Mouse (Mus musculus): Measurements from ENCODE around the gene Myocd. TPM values are rescaled to one million over a fixed set of nuclear protein-coding genes. Genes with fewer than 3 reads are reported as not detected.

The Myocd gene
- under 1 TPM; 0.51 to 0.61 TPM for total RNA-seq (2021)
- long read RNA-seq, experiment 1 = 0 reads
- long read RNA-seq, experiment 2 = 0 reads

- peak in 1 of 2 experiments; percentile 13 for DNase-seq (ENCODE audit: low spot score in 2 of 2)
- intact Hi-C loops (cut with DNase I) = loop anchor here (2.0 to 10.0 kb wide), 2 partner anchors 265 to 409 kb away; no protein-coding TSS in a partner anchor
Measured at GRCm38 (mm10) chr11:65269851-65270473, at the start of gene Myocd. Gene Myocd (minus strand): TSS chr11:65269989.

- DNase-seq (ENCODE audit: low spot score in 2 of 2) = no peak
- intact Hi-C loops (cut with DNase I) = no loop called here
Measured at GRCm38 (mm10) chr11:65303824-65304223, 34.0 kb upstream of the Myocd start.

- intact Hi-C loops (cut with DNase I) = no loop called here
- DNase-seq (ENCODE audit: low spot score in 2 of 2) = no peak
Measured at GRCm38 (mm10) chr11:65294128-65294833, 24.5 kb upstream of the Myocd start.

GRCm38 (mm10) chr11:65292994-65293393, 23.2 kb upstream of the Myocd start:
- DNase-seq (ENCODE audit: low spot score in 2 of 2) = no peak
- intact Hi-C loops (cut with DNase I) = no loop called here

GRCm38 (mm10) chr11:65287706-65288105, 17.9 kb upstream of the Myocd start:
- DNase-seq (ENCODE audit: low spot score in 2 of 2) = no peak
- intact Hi-C loops (cut with DNase I) = no loop called here

- intact Hi-C loops (cut with DNase I) = no loop called here
- no peak for DNase-seq (ENCODE audit: low spot score in 2 of 2)
Measured at GRCm38 (mm10) chr11:65286211-65286610, 16.4 kb upstream of the Myocd start.

- intact Hi-C loops (cut with DNase I) = loop anchor here (10.0 kb wide), 1 partner anchor 259 kb away; no protein-coding TSS in a partner anchor
Measured at GRCm38 (mm10) chr11:65275441-65275840, 5.7 kb upstream of the Myocd start.

GRCm38 (mm10) chr11:65271000-65271399, 1.2 kb upstream of the Myocd start:
- DNase-seq (ENCODE audit: low spot score in 2 of 2) = no peak
- intact Hi-C loops (cut with DNase I) = loop anchor here (10.0 kb wide), 1 partner anchor 264 kb away; no protein-coding TSS in a partner anchor

More at GRCm38 (mm10) chr11:65275441-65275840, 5.7 kb upstream of the Myocd start:
- no peak for DNase-seq (ENCODE audit: low spot score in 2 of 2)

- DNase-seq (ENCODE audit: low spot score in 2 of 2) = peak; percentile 51 to 56
Measured at GRCm38 (mm10) chr11:65268310-65268709, 1.5 kb downstream of the Myocd start.

GRCm38 (mm10) chr11:65263466-65263865, 6.3 kb downstream of the Myocd start:
- intact Hi-C loops (cut with DNase I) = no loop called here
- DNase-seq (ENCODE audit: low spot score in 2 of 2) = no peak

More at GRCm38 (mm10) chr11:65268310-65268709, 1.5 kb downstream of the Myocd start:
- intact Hi-C loops (cut with DNase I) = loop anchor here (2.0 kb wide), 1 partner anchor 410 kb away; no protein-coding TSS in a partner anchor

GRCm38 (mm10) chr11:65258997-65259396, 10.8 kb downstream of the Myocd start:
- intact Hi-C loops (cut with DNase I) = no loop called here
- no peak for DNase-seq (ENCODE audit: low spot score in 2 of 2)

GRCm38 (mm10) chr11:65256143-65256542, 13.6 kb downstream of the Myocd start:
- DNase-seq (ENCODE audit: low spot score in 2 of 2) = no peak
- intact Hi-C loops (cut with DNase I) = no loop called here

GRCm38 (mm10) chr11:65255564-65255963, 14.2 kb downstream of the Myocd start:
- intact Hi-C loops (cut with DNase I) = no loop called here
- no peak for DNase-seq (ENCODE audit: low spot score in 2 of 2)

- intact Hi-C loops (cut with DNase I) = no loop called here
- no peak for DNase-seq (ENCODE audit: low spot score in 2 of 2)
Measured at GRCm38 (mm10) chr11:65250366-65250765, 19.4 kb downstream of the Myocd start.

- DNase-seq (ENCODE audit: low spot score in 2 of 2) = peak; percentile 16 to 64
- intact Hi-C loops (cut with DNase I) = no loop called here
Measured at GRCm38 (mm10) chr11:65246301-65247054, 23.3 kb downstream of the Myocd start.

GRCm38 (mm10) chr11:65243593-65243992, 26.2 kb downstream of the Myocd start:
- no peak for DNase-seq (ENCODE audit: low spot score in 2 of 2)
- intact Hi-C loops (cut with DNase I) = no loop called here

- DNase-seq (ENCODE audit: low spot score in 2 of 2) = no peak
- intact Hi-C loops (cut with DNase I) = no loop called here
Measured at GRCm38 (mm10) chr11:65240521-65240920, 29.3 kb downstream of the Myocd start.

GRCm38 (mm10) chr11:65237896-65238295, 31.9 kb downstream of the Myocd start:
- DNase-seq (ENCODE audit: low spot score in 2 of 2) = no peak
- intact Hi-C loops (cut with DNase I) = no loop called here

GRCm38 (mm10) chr11:65236907-65237306, 32.9 kb downstream of the Myocd start:
- intact Hi-C loops (cut with DNase I) = no loop called here
- no peak for DNase-seq (ENCODE audit: low spot score in 2 of 2)

GRCm38 (mm10) chr11:65235374-65235773, 34.4 kb downstream of the Myocd start:
- no peak for DNase-seq (ENCODE audit: low spot score in 2 of 2)

More at GRCm38 (mm10) chr11:65235374-65235773, 34.4 kb downstream of the Myocd start:
- intact Hi-C loops (cut with DNase I) = no loop called here

Data from left cerebral cortex, postnatal 14 days (tissue).